Mouse (Mus musculus): ENCODE data around the gene Msantd3.

- TF ChIP-seq CHD2 (IDR thresholded peaks at IDR 0.05; ENCODE audit: low read depth, low read length): no peak
- no peak for TF ChIP-seq ZC3H11A (IDR thresholded peaks at IDR 0.05; ENCODE audit: borderline replicate concordance, low read depth, low read length)
Measured at GRCm38 (mm10) chr4:48559652-48560051, 19.9 kb downstream of the Msantd3 start.
